Mouse (Mus musculus) yolk sac, embryonic 10.5 days (tissue): Measurements from ENCODE around the gene Polr3h.
"Not testable (repeated sequence)": the region's sequence is repeated elsewhere in the genome, so short reads cannot be mapped to it uniquely, and the experiment has no call there.

Source experiments
- DNase-seq: peaks from one replicate; pipeline ENCODE4 v3.0.0-alpha.2; 2017; ENCODE audit warnings: low spot score

The Polr3h gene

DNA sequence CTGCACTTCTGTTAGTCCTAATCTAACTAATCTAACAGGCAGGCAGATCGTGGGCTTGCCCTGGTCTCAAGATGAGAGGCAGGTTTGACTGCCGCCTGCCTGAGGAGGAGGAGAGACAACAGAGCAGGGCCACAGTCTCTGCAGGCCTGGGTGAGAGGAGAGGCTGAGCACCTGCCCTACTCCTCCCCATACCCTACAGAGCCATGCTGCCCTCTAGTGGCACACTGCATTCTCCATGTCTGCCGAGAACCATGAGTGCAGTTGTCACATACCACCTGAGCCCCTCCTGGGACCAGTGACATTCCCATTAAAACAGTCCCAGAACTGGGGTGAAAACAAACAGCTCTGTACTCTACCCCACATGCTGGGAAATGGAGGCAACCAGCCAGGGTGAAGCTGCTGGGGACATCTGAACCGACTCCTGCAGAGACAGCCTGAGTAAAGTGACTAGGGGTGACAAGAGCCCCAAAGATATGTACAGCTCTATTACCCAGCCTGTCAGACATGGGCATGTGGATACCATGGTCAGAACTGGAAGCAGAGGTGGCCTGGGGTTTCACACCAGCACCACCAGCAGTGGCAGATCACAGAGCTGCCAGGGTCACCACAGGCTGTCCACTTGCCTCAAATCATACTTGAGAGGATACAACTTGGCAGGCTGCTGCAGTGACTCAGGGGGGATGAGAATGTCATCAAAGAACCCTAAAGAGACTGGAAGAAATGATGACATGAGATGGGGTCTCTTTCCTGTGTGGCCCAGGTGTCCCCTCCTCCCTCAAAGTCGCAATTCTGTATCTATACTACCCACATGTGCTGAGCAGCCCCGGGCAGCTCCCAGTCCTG, 8.2 kb downstream of the Polr3h start:
- DNase-seq = peak; percentile 53

DNA sequence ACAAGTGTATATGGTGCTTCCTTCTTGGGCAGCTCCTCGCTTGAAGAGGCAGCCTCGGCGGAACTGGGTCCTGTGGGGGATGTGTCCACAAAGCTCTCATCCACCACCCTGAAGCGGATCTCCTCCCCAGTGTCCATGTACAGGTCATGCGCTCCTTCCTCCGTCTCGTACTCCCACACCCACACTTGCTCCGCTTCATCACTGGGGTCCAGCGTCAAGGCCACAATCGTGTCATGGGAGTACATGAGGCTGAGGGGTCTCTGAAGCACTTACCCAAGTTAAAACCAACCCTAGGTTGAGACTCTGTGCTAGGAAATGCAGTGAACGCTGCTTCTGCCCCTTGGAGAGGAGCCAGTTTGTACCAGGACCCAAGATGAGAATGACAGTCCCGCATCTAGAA, 8.8 kb downstream of the Polr3h start:
- no peak for DNase-seq

- no peak for DNase-seq
These were observed 10.4 kb downstream of the Polr3h start for GRCm38 (mm10) chr15:81915663-81916062.

GRCm38 (mm10) chr15:81914668-81915067, 11.4 kb downstream of the Polr3h start:
- DNase-seq = no peak

- no peak for DNase-seq
These were observed 13.5 kb downstream of the Polr3h start for GRCm38 (mm10) chr15:81912498-81912897.

DNA sequence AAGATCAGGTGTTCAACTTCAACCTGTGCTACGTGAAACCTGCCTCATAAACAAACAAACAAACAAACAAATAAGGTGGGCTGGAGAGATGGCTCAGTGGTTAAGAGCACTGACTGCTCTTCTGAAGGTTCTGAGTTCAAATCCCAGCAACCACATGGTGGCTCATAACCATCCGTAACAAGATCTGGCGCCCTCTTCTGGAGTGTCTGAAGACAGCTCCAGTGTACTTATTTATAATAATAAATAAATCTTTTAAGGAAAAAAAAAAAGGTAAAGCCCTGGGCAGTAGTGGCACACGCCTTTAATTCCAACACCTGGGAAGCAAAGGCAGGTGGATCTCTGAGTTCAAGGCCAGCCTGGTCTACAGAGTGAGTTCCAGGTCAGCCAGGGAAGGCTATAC, 17.3 kb downstream of the Polr3h start:
- DNase-seq = not testable (repeated sequence)

DNA sequence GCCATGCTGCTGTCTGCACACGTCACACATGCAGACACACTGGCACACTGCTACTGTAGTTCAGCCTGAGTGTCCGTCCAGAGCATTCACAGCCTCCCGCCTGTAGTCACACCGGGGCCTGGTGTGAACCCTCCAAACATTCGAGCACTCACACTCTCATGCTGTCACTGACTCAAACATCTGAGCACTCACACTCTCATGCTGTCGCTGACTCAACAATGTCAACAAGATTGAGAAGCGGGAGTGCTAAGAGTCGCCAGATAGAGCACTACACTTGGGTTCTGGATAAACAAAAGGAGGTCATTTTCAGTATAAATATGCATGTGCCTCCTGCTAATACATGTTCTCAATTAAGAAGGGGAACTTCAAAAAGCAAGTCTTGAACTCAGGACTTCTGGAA, 18.1 kb downstream of the Polr3h start:
- DNase-seq = no peak

GRCm38 (mm10) chr15:81904939-81905338, 21.1 kb downstream of the Polr3h start:
- no peak for DNase-seq

DNA sequence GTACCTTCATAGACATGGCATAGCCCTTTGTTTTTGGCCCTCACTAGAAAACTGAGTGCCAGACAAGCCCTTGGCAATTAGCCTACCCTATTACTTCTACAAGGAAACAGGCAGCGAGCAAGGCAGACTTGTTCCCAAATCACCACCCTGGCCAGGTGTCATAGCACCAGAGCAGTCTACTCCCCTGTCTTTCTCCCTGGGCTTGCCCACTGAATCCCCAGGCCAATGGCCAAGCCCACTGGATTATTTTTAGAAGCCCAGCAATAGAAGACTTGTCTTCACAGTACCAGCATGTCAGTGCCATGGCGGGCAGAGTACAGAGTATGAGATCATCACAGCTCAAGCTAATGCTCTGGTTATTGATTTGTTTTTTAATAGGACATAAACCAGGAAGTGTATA, 27.3 kb downstream of the Polr3h start:
- no peak for DNase-seq

DNA sequence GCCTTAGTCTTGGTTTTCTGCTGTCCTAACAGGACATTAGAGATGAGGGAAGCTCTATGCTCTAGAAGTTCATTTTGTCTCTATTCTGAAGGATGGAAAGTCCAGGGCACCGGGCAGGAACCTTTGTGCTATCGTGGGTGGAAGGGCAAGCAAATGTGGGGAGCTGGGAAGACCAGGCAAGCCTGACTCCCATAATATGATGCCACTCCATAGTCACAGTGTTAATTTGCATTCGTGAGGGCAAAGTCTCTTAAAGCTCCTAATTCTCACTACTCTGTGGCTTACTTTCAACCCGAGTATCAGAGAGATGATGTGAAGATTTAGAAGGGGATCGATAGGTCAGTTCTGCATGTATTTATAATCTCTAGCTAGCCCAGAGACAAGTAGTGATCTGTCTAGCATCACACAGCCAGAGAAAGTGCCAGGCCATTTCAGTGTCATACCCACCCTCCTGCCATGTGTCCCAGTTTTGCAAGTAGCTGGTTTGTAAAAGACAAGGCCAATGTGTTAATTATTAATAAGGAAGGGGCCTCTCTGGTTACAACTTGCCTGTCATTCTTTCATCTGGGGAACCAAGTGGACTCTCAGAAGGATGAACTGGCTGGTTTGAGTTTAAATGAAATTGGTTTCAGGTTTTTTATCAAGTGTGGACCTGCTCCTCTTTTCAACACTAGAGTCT, 28.3 kb downstream of the Polr3h start:
- peak; percentile 49 for DNase-seq

DNA sequence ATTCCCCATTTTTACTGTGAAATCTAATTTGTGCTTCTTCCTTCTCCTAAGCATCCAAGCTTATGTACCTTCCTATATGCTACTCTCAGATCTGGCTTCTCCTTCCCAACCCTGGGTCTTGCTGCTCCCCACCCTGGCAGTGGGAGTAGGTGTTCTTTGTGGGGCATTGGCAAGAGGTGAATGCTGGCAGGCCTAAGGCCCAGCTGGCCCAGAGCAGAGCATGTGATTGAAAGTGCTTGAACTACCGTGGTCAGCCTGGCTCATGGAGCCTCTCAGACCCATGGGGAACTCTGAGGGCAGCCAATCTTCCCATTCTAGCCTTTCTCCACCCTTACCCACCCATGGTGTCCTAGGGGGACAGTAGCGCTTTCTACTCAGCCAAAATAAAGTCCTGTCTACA, 29.6 kb downstream of the Polr3h start:
- no peak for DNase-seq

GRCm38 (mm10) chr15:81894002-81894401, 32.0 kb downstream of the Polr3h start:
- DNase-seq = no peak

GRCm38 (mm10) chr15:81891822-81892580, 34.0 kb downstream of the Polr3h start:
- DNase-seq = peak; percentile 65

- DNase-seq = no peak
These were observed 34.8 kb downstream of the Polr3h start for GRCm38 (mm10) chr15:81891140-81891802.

- no peak for DNase-seq
These were observed 36.9 kb downstream of the Polr3h start for GRCm38 (mm10) chr15:81889175-81889574.

DNA sequence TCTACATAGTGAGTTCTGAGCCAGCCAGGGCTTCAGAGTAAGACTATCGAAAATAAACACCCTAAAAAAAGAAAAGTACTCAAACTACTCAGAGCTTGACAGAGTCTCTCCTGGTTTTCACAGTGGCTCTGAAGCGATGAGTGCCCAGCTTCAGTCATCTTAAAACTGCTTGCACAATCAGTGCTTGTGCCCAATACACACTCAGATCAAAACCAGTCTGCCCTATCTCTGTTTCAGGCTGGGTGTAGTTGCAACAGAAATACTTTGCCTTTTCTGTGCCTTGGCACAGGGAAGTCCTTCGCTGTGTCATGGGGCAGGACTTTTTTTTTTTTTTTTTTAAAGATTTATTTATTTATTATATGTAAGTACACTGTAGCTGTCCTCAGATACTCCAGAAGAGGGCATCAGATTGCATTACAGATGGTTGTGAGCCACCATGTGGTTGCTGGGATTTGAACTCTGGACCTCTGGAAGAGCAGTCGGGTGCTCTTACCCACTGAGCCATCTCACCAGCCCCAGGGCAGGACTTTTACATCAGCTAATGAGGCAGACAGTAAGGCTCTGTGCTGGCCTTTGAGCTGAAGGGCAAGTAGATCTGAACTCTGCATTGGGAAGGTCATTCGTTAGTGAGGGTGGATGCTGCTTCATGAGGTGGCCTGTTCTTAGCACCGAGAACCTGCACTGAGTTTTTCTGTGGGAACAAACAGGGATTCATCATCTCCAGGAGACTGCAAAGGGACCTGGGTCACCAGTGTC, 39.1 kb downstream of the Polr3h start:
- DNase-seq = no peak

DNA sequence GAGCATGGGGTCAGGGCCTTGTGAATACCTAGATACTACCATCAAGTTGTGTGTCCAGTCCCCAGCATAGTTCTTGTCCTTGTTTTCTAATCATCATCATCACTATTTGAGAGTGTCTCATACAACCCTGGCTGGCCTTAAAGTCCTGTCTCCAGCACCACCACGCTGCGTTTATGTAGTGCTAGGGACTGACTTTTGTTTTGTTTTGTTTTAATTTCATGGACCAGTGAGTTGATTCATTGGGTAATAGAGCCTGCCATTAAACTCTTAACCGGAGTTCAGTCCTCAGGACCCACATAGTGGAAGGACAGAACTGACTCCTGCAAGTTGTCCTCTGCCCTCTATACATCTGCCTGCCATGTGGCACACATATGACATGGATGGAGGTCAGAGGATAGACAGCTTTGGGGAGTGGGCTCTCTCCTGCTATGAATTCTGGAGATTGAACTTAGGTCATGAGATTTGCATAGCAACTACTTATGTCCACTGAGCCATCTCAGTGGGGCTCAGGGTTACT, 40.6 kb downstream of the Polr3h start:
- DNase-seq = no peak

DNA sequence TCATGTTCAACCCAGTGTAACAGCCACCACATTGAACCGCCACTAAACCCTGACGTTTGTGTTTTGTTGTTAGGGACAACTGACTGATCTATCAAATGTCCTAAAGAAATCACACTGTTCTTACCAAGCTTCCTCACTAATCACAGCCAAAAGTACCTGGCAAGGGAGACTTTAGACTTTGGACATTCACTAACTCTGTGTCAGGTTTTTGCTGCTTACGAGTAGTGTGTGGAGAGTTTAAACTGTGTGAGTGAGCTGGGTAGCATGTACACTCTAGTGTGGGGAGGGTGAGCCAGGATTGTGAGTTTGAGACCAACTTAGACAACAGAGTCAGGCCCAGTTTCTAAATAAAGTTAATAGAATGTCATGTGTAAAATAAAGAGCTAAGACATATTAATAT, 43.7 kb downstream of the Polr3h start:
- peak; percentile 33 for DNase-seq

DNA sequence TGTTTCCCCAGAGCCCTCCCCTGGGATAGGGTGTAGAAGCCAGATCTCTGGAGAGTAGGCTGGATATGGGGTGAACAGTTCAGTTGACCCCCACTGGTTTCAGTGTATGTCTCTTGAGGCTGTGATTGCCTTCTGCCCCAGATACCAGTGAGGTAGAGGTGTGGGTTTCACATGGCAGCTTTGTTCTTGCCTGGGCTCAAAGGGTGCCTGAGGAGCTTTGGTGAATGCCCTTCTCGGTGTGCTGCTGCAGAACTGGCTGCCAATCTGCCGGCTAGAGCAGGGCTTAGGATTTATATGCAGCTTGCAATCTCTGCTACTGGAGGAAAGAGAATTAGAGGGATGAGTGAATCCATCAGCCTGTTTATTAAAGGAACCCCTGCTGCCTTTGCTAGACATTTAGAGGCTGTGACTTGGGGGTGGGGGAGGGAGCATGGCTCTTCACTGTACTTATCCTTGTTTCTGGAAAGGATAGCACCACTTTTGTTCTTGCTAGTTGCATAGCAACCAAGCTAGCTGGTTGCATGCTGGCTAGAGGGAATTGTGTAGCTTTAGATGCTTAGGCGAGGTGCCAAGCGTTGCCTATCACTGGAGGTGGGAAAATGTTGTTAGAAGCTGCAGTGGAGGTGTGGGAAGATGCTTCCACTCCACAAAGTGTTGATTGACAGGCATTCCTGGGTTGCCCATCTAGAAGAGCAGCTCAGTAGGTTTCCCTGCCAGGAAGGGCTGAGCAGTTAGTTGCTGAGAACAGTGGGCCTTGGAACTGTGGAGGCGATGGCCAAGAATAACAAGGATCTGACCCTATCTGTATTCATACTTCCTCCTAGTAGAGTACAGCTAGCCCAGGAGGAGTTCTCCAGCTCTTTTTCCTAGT, 46.3 kb downstream of the Polr3h start:
- DNase-seq = no peak
